Mouse (Mus musculus) small intestine, adult 2 months (tissue): Measurements from ENCODE around the gene Camkk2. TPM values are rescaled to one million over a fixed set of nuclear protein-coding genes. Genes with fewer than 3 reads are reported as not detected.
A peak's percentile ranks its signal among the peaks of the same experiment; 100 is the strongest.

Source experiments
- H3K27ac ChIP-seq: fragments of 200-500 bp; 2 replicates; pipeline ENCODE4 v1.5.1; 2012; ENCODE audit warnings: low read depth, low read length, control low read depth, inconsistent platforms; ENCODE audit not compliant: insufficient read depth
- H3K27me3 ChIP-seq: fragments of 200-500 bp; 2 replicates; pipeline ENCODE4 v1.6.1; 2012; ENCODE audit warnings: mild to moderate bottlenecking, moderate library complexity, low read length, inconsistent platforms; ENCODE audit not compliant: control insufficient read depth, insufficient read depth
- H3K36me3 ChIP-seq: fragments of 200-500 bp; 2 replicates; pipeline ENCODE4 v1.6.1; 2012; ENCODE audit warnings: mild to moderate bottlenecking, low read length, control low read depth, inconsistent platforms; ENCODE audit not compliant: control insufficient read depth, insufficient read depth
- H3K4me1 ChIP-seq: fragments of 200-500 bp; 2 replicates; pipeline ENCODE4 v1.6.1; 2012; ENCODE audit warnings: low read length, inconsistent platforms, mixed read lengths; ENCODE audit not compliant: control insufficient read depth, insufficient read depth, insufficient read length
- H3K4me3 ChIP-seq: fragments of 200-500 bp; 2 replicates; pipeline ENCODE4 v1.5.1; 2012; ENCODE audit warnings: low read depth, mild to moderate bottlenecking, control low read depth, inconsistent platforms, low read length, moderate library complexity
- CTCF ChIP-seq: fragments of 200-500 bp; IDR thresholded peaks from 2 replicates; pipeline ENCODE4 v1.5.1; 2012; ENCODE audit warnings: low read depth, mild to moderate bottlenecking, control low read depth, inconsistent platforms, low read length, moderate library complexity, mixed read lengths; ENCODE audit not compliant: insufficient replicate concordance, insufficient read length; ENCODE audit errors: extremely low read depth
- POLR2A ChIP-seq: fragments of 200-500 bp; IDR thresholded peaks from 2 replicates; pipeline ENCODE4 v1.6.1; 2012; ENCODE audit warnings: low read depth, mild to moderate bottlenecking, control low read depth, inconsistent platforms, low read length, moderate library complexity
- WGBS: fragments of 180-500 bp; shearing (Covaris S2); methylation state at CpG from one replicate; pipeline ENCODE4 v1.1.7; 2018; 5-methylcytosine and 5-hydroxymethylcytosine counted together
- polyA plus RNA-seq: library from polyadenylated mRNA; depleted of rRNA; stranded (reverse); fragments of >200 nt; gene quantifications from 2 replicates; pipeline ENCODE4 v1.2.3, GENCODE M21; 2012

Camkk2 gene
- polyA plus RNA-seq, 1 experiment, result 6.8 TPM

DNA sequence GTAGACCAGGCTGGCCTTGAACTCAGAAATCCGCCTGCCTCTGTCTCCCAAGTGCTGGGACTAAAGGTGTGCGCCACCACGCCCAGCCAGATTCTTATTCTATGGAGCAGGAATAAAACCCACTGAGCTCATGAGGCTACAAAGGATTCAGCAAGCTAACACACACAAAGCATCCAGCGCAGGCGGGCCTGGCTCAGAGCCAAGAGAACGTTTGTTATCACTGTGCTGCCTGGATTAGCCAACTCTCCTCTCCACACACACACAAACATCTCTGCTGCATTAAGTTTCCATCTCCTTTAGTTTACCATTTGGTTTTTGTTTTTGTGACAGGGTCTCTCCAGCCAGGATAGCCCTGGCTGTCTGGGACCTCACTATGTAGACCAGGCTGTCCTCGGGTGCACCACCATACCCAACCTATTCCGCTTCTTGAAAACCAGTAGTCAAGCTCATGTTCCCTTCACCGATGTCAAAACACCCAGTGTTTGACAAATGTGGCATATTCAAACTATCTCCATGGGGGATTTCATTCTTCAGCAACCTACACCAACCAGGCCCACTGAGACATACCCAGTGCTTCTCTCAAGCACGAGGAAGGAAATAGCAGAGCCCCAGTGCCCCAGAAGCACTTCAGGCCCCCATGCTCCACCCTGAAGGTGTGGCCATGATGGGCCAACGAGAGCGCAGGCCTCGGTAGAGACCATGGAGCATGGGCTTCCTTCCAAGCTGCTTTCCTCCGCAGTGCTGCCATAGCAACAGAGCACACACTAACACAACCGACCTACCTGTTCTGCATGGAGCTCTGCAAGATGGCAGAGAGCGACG lies 19.6 kb upstream of the Camkk2 start:
- Histone ChIP-seq H3K4me1 (peaks cover 36% of the 10 kb centered on the region), H3K27ac (peak overlapping the region; percentile 65), H3K27me3 (no peaks in the 10 kb centered on the region), H3K4me3 (no peak overlapping the region), H3K36me3 (peaks cover 18% of the 10 kb centered on the region)
- TF ChIP-seq POLR2A (no peak), CTCF (no peak)
- WGBS, result 24% methylated on average over 17 of the region's 17 CpGs

GRCm38 (mm10) chr5:122797866-122798265 lies 18.7 kb upstream of the Camkk2 start:
- peak overlapping the region; percentile 65 for H3K27ac ChIP-seq
- TF ChIP-seq POLR2A (no peak), CTCF (no peak)
- no peaks in the 10 kb centered on the region for H3K27me3 ChIP-seq
- no peak overlapping the region for H3K4me3 ChIP-seq
- peaks cover 20% of the 10 kb centered on the region for H3K36me3 ChIP-seq
- 33% methylated on average over 3 of the region's 3 CpGs for WGBS
- H3K4me1 ChIP-seq, result peaks cover 36% of the 10 kb centered on the region

DNA sequence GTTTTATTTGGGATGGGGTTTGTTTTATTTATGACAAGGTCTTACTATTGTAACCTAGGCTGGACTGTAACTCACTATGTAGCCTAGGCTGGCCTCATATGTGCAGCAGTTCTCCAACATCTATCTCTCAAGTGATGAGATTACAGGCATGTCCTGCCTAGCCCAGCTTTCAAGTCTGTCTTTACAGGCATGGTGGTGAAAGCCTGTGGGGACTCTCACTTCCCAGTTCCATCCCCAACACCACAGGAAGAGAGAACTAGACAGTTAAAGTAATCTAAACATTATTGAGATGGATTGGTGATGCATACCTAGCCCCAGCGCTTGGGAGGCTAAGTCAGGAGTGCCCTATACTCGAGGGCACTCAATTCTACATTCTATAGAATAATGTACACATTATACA lies 9.5 kb upstream of the Camkk2 start:
- H3K27me3 ChIP-seq, result no peaks in the 10 kb centered on the region
- WGBS, result 65% methylated on average over 2 of the region's 2 CpGs
- H3K36me3 ChIP-seq, result peaks cover 27% of the 10 kb centered on the region
- TF ChIP-seq CTCF, result no peak
- TF ChIP-seq POLR2A, result no peak
- no peaks in the 10 kb centered on the region for H3K4me1 ChIP-seq
- no peak overlapping the region for H3K4me3 ChIP-seq
- no peak overlapping the region for H3K27ac ChIP-seq

DNA sequence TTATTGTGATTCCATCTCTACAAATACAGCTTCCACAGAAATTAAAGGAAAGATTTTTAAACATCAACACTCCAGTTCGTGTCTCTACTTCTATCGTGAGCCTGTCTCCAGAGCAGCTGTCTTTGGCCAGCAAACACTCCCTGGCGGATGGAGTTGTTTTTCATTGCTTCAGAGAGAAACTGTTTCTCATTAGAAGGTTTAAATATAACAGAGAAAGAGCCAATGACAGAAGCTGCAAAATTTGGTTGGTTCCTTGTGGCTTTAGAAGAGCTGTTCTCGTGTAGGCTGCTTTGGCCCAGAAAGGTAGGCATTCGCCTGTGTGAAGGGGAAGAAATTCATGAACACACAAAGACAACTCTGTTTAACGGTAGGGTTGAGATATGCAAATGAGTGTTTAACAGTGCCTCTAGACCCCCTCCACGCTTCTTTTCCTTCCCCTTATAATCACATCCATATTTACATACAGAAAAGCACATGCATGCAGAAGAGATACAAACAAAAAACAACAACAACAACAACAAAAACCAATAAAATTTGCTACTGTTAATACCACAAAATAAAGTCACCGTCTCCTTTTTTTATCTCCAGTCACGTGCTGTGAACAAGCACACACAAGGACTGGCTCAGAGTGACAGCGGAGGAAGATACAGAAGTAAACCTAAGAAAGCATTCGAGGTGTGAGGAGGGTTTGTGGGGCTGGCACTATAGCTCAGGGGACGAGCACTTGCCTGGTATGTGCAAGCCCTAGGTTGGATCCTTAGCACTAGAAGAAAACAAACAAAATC lies 7.0 kb upstream of the Camkk2 start:
- Histone ChIP-seq H3K27me3 (no peaks in the 10 kb centered on the region), H3K4me1 (no peaks in the 10 kb centered on the region), H3K4me3 (no peak overlapping the region), H3K36me3 (peaks cover 15% of the 10 kb centered on the region), H3K27ac (no peak overlapping the region)
- TF ChIP-seq CTCF, result no peak
- TF ChIP-seq POLR2A, result no peak
- WGBS, result 78% methylated on average over 12 of the region's 12 CpGs

DNA sequence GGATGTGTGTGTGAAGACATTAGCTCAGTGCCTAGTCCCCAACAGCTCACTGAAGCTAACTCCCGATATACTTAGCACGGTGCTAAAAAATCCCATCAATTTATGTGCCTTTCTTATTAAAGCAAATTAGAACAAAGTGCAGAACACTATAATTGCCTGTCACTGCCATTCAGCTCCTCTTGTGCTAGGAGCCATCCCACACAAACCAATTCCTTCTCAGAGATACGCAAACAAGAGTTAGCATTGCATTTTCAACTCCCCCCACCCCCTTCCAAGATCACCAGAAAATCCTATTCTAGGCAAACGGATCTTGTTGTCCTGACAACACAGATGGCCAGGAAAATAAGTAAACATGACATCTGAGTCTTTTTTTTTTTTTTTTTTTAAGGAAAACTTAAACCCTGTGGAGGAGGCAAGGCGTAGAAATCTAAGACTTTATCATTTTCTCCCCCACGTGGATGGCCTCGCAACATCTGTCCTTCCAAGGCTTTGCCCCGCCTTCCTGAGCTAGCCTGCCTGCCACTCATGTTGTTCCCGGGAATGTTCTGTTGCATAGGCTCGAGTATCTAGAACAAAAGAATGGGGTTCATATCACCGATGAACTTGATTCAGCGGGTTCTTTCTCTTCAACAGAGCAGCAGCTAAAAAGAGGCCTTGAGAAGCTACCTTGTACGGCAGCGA lies 4.7 kb upstream of the Camkk2 start:
- TF ChIP-seq POLR2A (no peak), CTCF (no peak)
- Histone ChIP-seq H3K27ac (no peak overlapping the region), H3K27me3 (peaks cover 3% of the 10 kb centered on the region), H3K4me1 (peaks cover 2% of the 10 kb centered on the region; the same call in 1 of the 2 replicates), H3K4me3 (no peak overlapping the region), H3K36me3 (peaks cover 9% of the 10 kb centered on the region)
- WGBS, result 52% methylated on average over 14 of the region's 14 CpGs

- TF ChIP-seq POLR2A (no peak), CTCF (no peak)
- Histone ChIP-seq H3K36me3 (no peaks in the 10 kb centered on the region; the same call in 1 of the 2 replicates), H3K27me3 (peaks cover 7% of the 10 kb centered on the region), H3K4me1 (peaks cover 2% of the 10 kb centered on the region; the same call in 1 of the 2 replicates), H3K27ac (no peak overlapping the region), H3K4me3 (no peak overlapping the region)
- 22% methylated on average over 1 of the region's 1 CpGs for WGBS
Observed at GRCm38 (mm10) chr5:122782066-122782465, 2.9 kb upstream of the Camkk2 start.
